ENCODE assay signal across 15 mouse cellular contexts in genomic region chr17:26131062-26131732, GRCm38 (mm10). TPM values are rescaled to one million over a fixed set of nuclear protein-coding genes. Genes with fewer than 3 reads are reported as not detected.
DNase-seq lines count a peak whose midpoint lies in the region; ATAC-seq and TF ChIP-seq lines count a peak whose summit lies in the region.
"Had no signal": no experiment of that assay in that cellular context is flagged by ENCODE, and none has a peak within 500 bp of the region (broad histone marks: within the 10 kb centered on the region; RNA-seq: fewer than 3 reads in every experiment).

No protein-coding gene starts in this region.

- TF ChIP-seq POLR2A in testis, adult 2 months (IDR thresholded peaks at IDR 0.05; ENCODE audit: control insufficient read depth, low read depth, low read length): no peak

- no peaks in the 10 kb centered on the region for H3K9me3 ChIP-seq in forebrain, embryonic 15.5 days
- no peaks in the 10 kb centered on the region for H3K9me3 ChIP-seq in midbrain, embryonic 11.5 days (ENCODE audit: control insufficient read depth, low read length)
- H3K9me3 ChIP-seq in neural tube, embryonic 15.5 days (replicated peaks): no peaks in the 10 kb centered on the region
- H3K9me3 ChIP-seq: embryonic facial prominence, embryonic 12.5 days; kidney, embryonic 15.5 days had no signal

- peak overlapping the region; percentile 2; the same call in 1 of the 2 replicates for H3K4me3 ChIP-seq in testis, adult 2 months (ENCODE audit: control insufficient read depth, low read depth, low read length)
- H3K4me3 ChIP-seq in forebrain, embryonic 15.5 days: peak overlapping the region; percentile 5; the same call in 1 of the 2 replicates
- H3K4me3 ChIP-seq in midbrain, embryonic 11.5 days (ENCODE audit: low read depth, low read length): peak overlapping the region; percentile 33
- no peak overlapping the region for H3K4me3 ChIP-seq in neural tube, embryonic 15.5 days (replicated peaks)
- H3K4me3 ChIP-seq: embryonic facial prominence, embryonic 12.5 days; kidney, embryonic 15.5 days had no signal

- H3K9ac ChIP-seq in forebrain, embryonic 15.5 days (replicated peaks): no peak overlapping the region
- peak overlapping the region; percentile 51 for H3K9ac ChIP-seq in midbrain, embryonic 11.5 days (ENCODE audit: low read length)
- H3K9ac ChIP-seq in neural tube, embryonic 15.5 days (replicated peaks): no peak overlapping the region
- H3K9ac ChIP-seq: embryonic facial prominence, embryonic 12.5 days; kidney, embryonic 15.5 days had no signal

- intact Hi-C loops in left cerebral cortex, postnatal 36 days (cut with DNase I): no loop called here

- H3K36me3 ChIP-seq in testis, adult 2 months (ENCODE audit: control insufficient read depth, insufficient read depth, low read length): no peaks in the 10 kb centered on the region
- H3K36me3 ChIP-seq in forebrain, embryonic 15.5 days: peaks cover 43% of the 10 kb centered on the region
- peaks cover 24% of the 10 kb centered on the region for H3K36me3 ChIP-seq in midbrain, embryonic 11.5 days (ENCODE audit: control insufficient read depth, insufficient read depth, low read length)
- H3K36me3 ChIP-seq in neural tube, embryonic 15.5 days: peaks cover 56% of the 10 kb centered on the region

- H3K4me1 ChIP-seq in testis, adult 2 months (ENCODE audit: control insufficient read depth, insufficient read depth, low read length): peaks cover 4% of the 10 kb centered on the region
- H3K4me1 ChIP-seq in forebrain, embryonic 15.5 days: 0 out of 2 replicates have a peak, but pooled peaks cover 2% of the 10 kb centered on the region
- H3K4me1 ChIP-seq in midbrain, embryonic 11.5 days (ENCODE audit: control insufficient read depth, insufficient read depth, low read length): peaks cover 27% of the 10 kb centered on the region
- no peaks in the 10 kb centered on the region for H3K4me1 ChIP-seq in neural tube, embryonic 15.5 days
- H3K4me1 ChIP-seq: embryonic facial prominence, embryonic 12.5 days; kidney, embryonic 15.5 days had no signal

- no peak overlapping the region for H3K4me2 ChIP-seq in forebrain, embryonic 15.5 days (replicated peaks)
- H3K4me2 ChIP-seq in midbrain, embryonic 11.5 days: peak overlapping the region; percentile 47
- H3K4me2 ChIP-seq in neural tube, embryonic 15.5 days: no peak overlapping the region
- H3K4me2 ChIP-seq: embryonic facial prominence, embryonic 12.5 days; kidney, embryonic 15.5 days had no signal

- ATAC-seq in forebrain, embryonic 15.5 days (replicated peaks): 0 out of 2 replicates have a peak, but pooled peaks have one; percentile 32
- ATAC-seq in midbrain, embryonic 11.5 days (ENCODE audit: low FRiP score): peak; percentile 74
- ATAC-seq in neural tube, embryonic 15.5 days (ENCODE audit: low FRiP score): no peak

- DNase-seq in testis, postnatal 14 days (ENCODE audit: low spot score): no peak
- peak; percentile 90 for DNase-seq in midbrain, embryonic 11.5 days (ENCODE audit: low spot score, missing footprints)
- no peak for DNase-seq in left cerebral cortex, postnatal 36 days (ENCODE audit: low spot score in 2 of 2)
- DNase-seq in retina, embryonic 14.5 days (ENCODE audit: low spot score): no peak
- DNase-seq in adrenal gland, postnatal 14 days: no peak
- DNase-seq: cerebellum, adult 11-12 months; cerebellum, postnatal 36 days; heart, adult 18-20 months; lung, adult 2 months had no signal

- 72% methylated on average over 18 of the region's 18 CpGs for WGBS in forebrain, embryonic 15.5 days
- 52% methylated on average over 18 of the region's 18 CpGs for WGBS in midbrain, embryonic 11.5 days
- WGBS in neural tube, embryonic 15.5 days: 76% methylated on average over 18 of the region's 18 CpGs

- no peak overlapping the region for H3K27ac ChIP-seq in testis, adult 2 months (ENCODE audit: control insufficient read depth, insufficient read depth, low read depth, low read length)
- 0 out of 2 replicates have a peak overlapping the region, but pooled peaks have one; percentile 27 for H3K27ac ChIP-seq in forebrain, embryonic 15.5 days (replicated peaks)
- peak overlapping the region; percentile 92 for H3K27ac ChIP-seq in midbrain, embryonic 11.5 days (ENCODE audit: low read depth, low read length)
- H3K27ac ChIP-seq in neural tube, embryonic 15.5 days (replicated peaks): no peak overlapping the region
- H3K27ac ChIP-seq: embryonic facial prominence, embryonic 12.5 days; kidney, embryonic 15.5 days; stomach, postnatal 0 days had no signal

- TF ChIP-seq CTCF in testis, adult 2 months (IDR thresholded peaks at IDR 0.05; ENCODE audit: control insufficient read depth, insufficient read depth, insufficient replicate concordance, low read depth, low read length): no peak

- no peaks in the 10 kb centered on the region for H3K27me3 ChIP-seq in testis, adult 2 months (ENCODE audit: control insufficient read depth, insufficient read depth, low read length)
- no peaks in the 10 kb centered on the region for H3K27me3 ChIP-seq in forebrain, embryonic 15.5 days
- H3K27me3 ChIP-seq in midbrain, embryonic 11.5 days (ENCODE audit: control insufficient read depth, insufficient read depth, low read length): peaks cover 16% of the 10 kb centered on the region
- H3K27me3 ChIP-seq in neural tube, embryonic 15.5 days (replicated peaks): no peaks in the 10 kb centered on the region
- H3K27me3 ChIP-seq: embryonic facial prominence, embryonic 12.5 days; kidney, embryonic 15.5 days had no signal

RNA-seq across cellular contexts. Expression of gene Axin1, which starts 7.3 kb away (rescaled TPM):
- polyA plus RNA-seq in testis, adult 2 months (2012; rRNA removed): 14.4 and 15.0 TPM in 2 replicates
- 11.2 and 17.4 TPM in 2 replicates for polyA plus RNA-seq in forebrain, embryonic 15.5 days (2015; fragmentation: Nextera tagmentation; extraction: Ambion mirVana)
- 11.4 and 12.7 TPM in 2 replicates for polyA plus RNA-seq in midbrain, embryonic 11.5 days (2014; fragmentation: Nextera tagmentation; extraction: Ambion mirVana)
- 7.7 and 13.1 TPM in 2 replicates for polyA plus RNA-seq in neural tube, embryonic 15.5 days (2015; fragmentation: Nextera tagmentation; extraction: Ambion mirVana)
- total RNA-seq in left cerebral cortex, postnatal 36 days (2021): 10 to 100 TPM; 22.5 to 25.1 TPM
- 32.8 and 43.1 TPM in 2 replicates for total RNA-seq in adrenal gland, postnatal 14 days (2021)

RNA-seq across cellular contexts. Expression of gene Mrpl28, which starts 7.9 kb away (rescaled TPM):
- 30.4 and 36.5 TPM in 2 replicates for polyA plus RNA-seq in testis, adult 2 months (2012; rRNA removed)
- 206 and 217 TPM in 2 replicates for polyA plus RNA-seq in forebrain, embryonic 15.5 days (2015; fragmentation: Nextera tagmentation; extraction: Ambion mirVana)
- polyA plus RNA-seq in midbrain, embryonic 11.5 days (2014; fragmentation: Nextera tagmentation; extraction: Ambion mirVana): 256 and 275 TPM in 2 replicates
- polyA plus RNA-seq in neural tube, embryonic 15.5 days (2015; fragmentation: Nextera tagmentation; extraction: Ambion mirVana): 186 and 187 TPM in 2 replicates
- total RNA-seq in left cerebral cortex, postnatal 36 days (2021): 10 to 100 TPM; 60.5 to 70.3 TPM
- total RNA-seq in adrenal gland, postnatal 14 days (2021): 77.5 and 87.3 TPM in 2 replicates

RNA-seq across cellular contexts. Expression of gene Tmem8, which starts 18.1 kb away (rescaled TPM):
- 361 and 374 TPM in 2 replicates for polyA plus RNA-seq in testis, adult 2 months (2012; rRNA removed)
- 2.1 and 2.3 TPM in 2 replicates for polyA plus RNA-seq in forebrain, embryonic 15.5 days (2015; fragmentation: Nextera tagmentation; extraction: Ambion mirVana)
- polyA plus RNA-seq in midbrain, embryonic 11.5 days (2014; fragmentation: Nextera tagmentation; extraction: Ambion mirVana): 1.1 and 1.3 TPM in 2 replicates
- polyA plus RNA-seq in neural tube, embryonic 15.5 days (2015; fragmentation: Nextera tagmentation; extraction: Ambion mirVana): 4.3 and 5.9 TPM in 2 replicates
- 10 to 100 TPM; 13.9 to 14.0 TPM for total RNA-seq in left cerebral cortex, postnatal 36 days (2021)
- 5.0 and 5.8 TPM in 2 replicates for total RNA-seq in adrenal gland, postnatal 14 days (2021)

RNA-seq across cellular contexts. Expression of gene Nme4, which starts 35.8 kb away (rescaled TPM):
- 5.3 and 5.4 TPM in 2 replicates for polyA plus RNA-seq in testis, adult 2 months (2012; rRNA removed)
- polyA plus RNA-seq in forebrain, embryonic 15.5 days (2015; fragmentation: Nextera tagmentation; extraction: Ambion mirVana): 37.1 and 40.7 TPM in 2 replicates
- polyA plus RNA-seq in midbrain, embryonic 11.5 days (2014; fragmentation: Nextera tagmentation; extraction: Ambion mirVana): 51.5 and 57.7 TPM in 2 replicates
- 20.3 and 37.4 TPM in 2 replicates for polyA plus RNA-seq in neural tube, embryonic 15.5 days (2015; fragmentation: Nextera tagmentation; extraction: Ambion mirVana)
- 1 to 10 TPM; 3.5 to 4.4 TPM for total RNA-seq in left cerebral cortex, postnatal 36 days (2021)
- total RNA-seq in adrenal gland, postnatal 14 days (2021): 2.6 and 2.7 TPM in 2 replicates

RNA-seq across cellular contexts. Expression of gene Decr2, which starts 41.1 kb away (rescaled TPM):
- polyA plus RNA-seq in testis, adult 2 months (2012; rRNA removed): 9.8 and 12.0 TPM in 2 replicates
- 27.7 and 29.1 TPM in 2 replicates for polyA plus RNA-seq in forebrain, embryonic 15.5 days (2015; fragmentation: Nextera tagmentation; extraction: Ambion mirVana)
- polyA plus RNA-seq in midbrain, embryonic 11.5 days (2014; fragmentation: Nextera tagmentation; extraction: Ambion mirVana): 17.0 and 18.1 TPM in 2 replicates
- polyA plus RNA-seq in neural tube, embryonic 15.5 days (2015; fragmentation: Nextera tagmentation; extraction: Ambion mirVana): 42.8 and 42.9 TPM in 2 replicates
- 10 to 100 TPM; 27.3 to 32.1 TPM for total RNA-seq in left cerebral cortex, postnatal 36 days (2021)
- total RNA-seq in adrenal gland, postnatal 14 days (2021): 34.2 and 42.3 TPM in 2 replicates

Comparison
In these comparisons a context has a peak if more than half of its experiments do, and no peak if none do; other contexts are left out.
1. H3K27ac ChIP-seq: peak in forebrain, embryonic 15.5 days (single experiment) and midbrain, embryonic 11.5 days (single experiment); none in testis, adult 2 months (single experiment) and neural tube, embryonic 15.5 days (single experiment).
2. RNA of gene Tmem8, which starts 18.1 kb away (polyA plus RNA-seq): 361 to 374 TPM in testis, adult 2 months; 4.3 to 5.9 TPM in neural tube, embryonic 15.5 days, 2.1 to 2.3 TPM in forebrain, embryonic 15.5 days and 1.1 to 1.3 TPM in midbrain, embryonic 11.5 days; every median in the first group is over 10 times any median in the second.